Mouse (Mus musculus) olfactory bulb, adult 2 months (tissue): ENCODE results near the gene Bahd1. TPM values are rescaled to one million over a fixed set of nuclear protein-coding genes. Genes with fewer than 3 reads are reported as not detected.
A peak's percentile ranks its signal among the peaks of the same experiment; 100 is the strongest.

Experiments
- H3K27ac ChIP-seq: fragments of 200-500 bp; 2 replicates; pipeline ENCODE4 v1.5.1; 2012; ENCODE audit warnings: low read depth, low read length; ENCODE audit not compliant: insufficient read depth
- H3K4me1 ChIP-seq: fragments of 200-500 bp; 2 replicates; pipeline ENCODE4 v1.6.1; 2012; ENCODE audit warnings: low read length; ENCODE audit not compliant: control insufficient read depth, insufficient read depth
- H3K4me3 ChIP-seq: fragments of 200-500 bp; 2 replicates; pipeline ENCODE4 v1.5.1; 2012; ENCODE audit warnings: mild to moderate bottlenecking, low read depth, low read length, moderate library complexity; ENCODE audit not compliant: insufficient read depth
- CTCF ChIP-seq: fragments of 200-500 bp; IDR thresholded peaks from 2 replicates; pipeline ENCODE4 v1.5.1; 2012; ENCODE audit warnings: low read depth, mild to moderate bottlenecking, low read length, moderate library complexity; ENCODE audit not compliant: insufficient read depth
- POLR2A ChIP-seq: fragments of 200-500 bp; IDR thresholded peaks from 2 replicates; pipeline ENCODE4 v1.6.1; 2012; ENCODE audit warnings: mild to moderate bottlenecking, low read depth, low read length, moderate library complexity; ENCODE audit not compliant: insufficient read depth
- WGBS: fragments of 180-500 bp; shearing (Covaris S2); methylation state at CpG from one replicate; pipeline ENCODE4 v1.1.7; 2018; 5-methylcytosine and 5-hydroxymethylcytosine counted together
- polyA plus RNA-seq: library from polyadenylated mRNA; stranded (reverse); fragments of >200 nt; gene quantifications from 2 replicates; pipeline ENCODE4 v1.2.4, GENCODE M21; 2012; ENCODE audit warnings: low replicate concordance; ENCODE audit not compliant: missing spikeins, insufficient read depth, insufficient read length

Bahd1 gene
- polyA plus RNA-seq, 1 experiment, result not detected

DNA sequence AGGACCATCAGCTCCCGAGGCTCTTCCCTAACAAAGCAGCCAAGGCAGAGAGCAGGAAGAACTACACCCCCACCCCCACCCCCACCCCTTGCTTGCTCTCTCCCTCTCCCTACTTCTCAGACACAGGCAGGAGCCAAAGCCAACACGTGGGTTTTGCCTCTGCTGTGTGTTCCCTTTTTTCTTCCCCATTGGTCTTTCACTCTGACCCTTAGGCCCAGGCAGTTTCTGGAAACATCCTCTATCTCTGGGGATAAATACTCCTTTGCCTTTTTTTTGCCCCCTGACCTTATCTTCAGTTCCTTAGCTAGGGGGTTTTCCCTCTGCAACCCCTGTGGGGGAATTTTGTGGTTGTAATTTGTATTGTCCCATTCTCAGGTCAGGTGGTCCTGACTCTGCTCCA lies 59.5 kb downstream of the Bahd1 start:
- WGBS, result 28% methylated on average over 2 of the region's 2 CpGs
- no peak overlapping the region for H3K27ac ChIP-seq
- TF ChIP-seq POLR2A, result no peak
- TF ChIP-seq CTCF, result no peak

DNA sequence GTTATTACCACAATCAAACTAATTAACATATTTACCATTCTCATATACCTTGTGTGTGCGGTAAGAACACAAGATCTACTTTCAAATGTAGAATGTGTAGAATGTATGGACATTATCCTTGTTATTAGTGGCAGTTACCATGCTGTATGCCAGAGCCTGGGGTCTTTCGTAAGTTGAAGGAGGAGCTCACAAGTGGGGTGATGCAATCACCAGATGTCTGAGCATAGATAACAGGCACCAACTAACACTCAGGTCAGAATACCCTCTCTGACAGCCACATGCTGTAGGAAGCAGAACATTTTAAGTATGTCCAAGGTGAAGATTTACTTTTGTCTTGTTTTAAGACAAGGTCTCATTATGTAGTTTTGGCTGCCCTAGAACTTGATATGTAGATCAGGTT lies 60.2 kb downstream of the Bahd1 start:
- no peak overlapping the region for H3K27ac ChIP-seq
- no peaks in the 10 kb centered on the region for H3K4me1 ChIP-seq
- TF ChIP-seq CTCF (no peak), POLR2A (no peak)
- H3K4me3 ChIP-seq, result no peak overlapping the region
- 97% methylated on average over 2 of the region's 2 CpGs for WGBS

More for the DNA sequence above, 59.5 kb downstream of the Bahd1 start:
- H3K4me3 ChIP-seq, result no peak overlapping the region
- no peaks in the 10 kb centered on the region for H3K4me1 ChIP-seq

DNA sequence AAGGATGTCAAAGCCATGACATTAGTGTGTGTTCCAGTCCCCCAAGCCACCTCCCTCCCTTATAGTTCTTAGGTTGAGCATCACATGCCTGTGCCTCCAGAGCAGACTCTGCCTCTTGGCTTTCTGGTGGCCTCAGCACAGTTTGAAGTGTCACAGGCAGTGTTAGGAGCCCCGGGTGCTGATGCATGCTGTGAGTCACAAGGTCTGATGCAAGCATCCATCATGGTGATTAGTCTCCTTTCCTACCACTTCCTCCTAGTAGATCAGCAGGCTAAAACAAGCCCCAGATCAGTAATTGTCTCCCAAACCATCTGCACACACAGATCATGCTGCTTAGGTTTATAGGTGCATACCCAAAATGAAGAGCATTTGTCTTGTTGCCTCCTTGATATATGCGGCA lies 61.4 kb downstream of the Bahd1 start:
- no peak overlapping the region for H3K4me3 ChIP-seq
- no peak for TF ChIP-seq POLR2A
- TF ChIP-seq CTCF, result no peak
- no peak overlapping the region for H3K27ac ChIP-seq
- H3K4me1 ChIP-seq, result no peaks in the 10 kb centered on the region
- 46% methylated on average over 2 of the region's 2 CpGs for WGBS

DNA sequence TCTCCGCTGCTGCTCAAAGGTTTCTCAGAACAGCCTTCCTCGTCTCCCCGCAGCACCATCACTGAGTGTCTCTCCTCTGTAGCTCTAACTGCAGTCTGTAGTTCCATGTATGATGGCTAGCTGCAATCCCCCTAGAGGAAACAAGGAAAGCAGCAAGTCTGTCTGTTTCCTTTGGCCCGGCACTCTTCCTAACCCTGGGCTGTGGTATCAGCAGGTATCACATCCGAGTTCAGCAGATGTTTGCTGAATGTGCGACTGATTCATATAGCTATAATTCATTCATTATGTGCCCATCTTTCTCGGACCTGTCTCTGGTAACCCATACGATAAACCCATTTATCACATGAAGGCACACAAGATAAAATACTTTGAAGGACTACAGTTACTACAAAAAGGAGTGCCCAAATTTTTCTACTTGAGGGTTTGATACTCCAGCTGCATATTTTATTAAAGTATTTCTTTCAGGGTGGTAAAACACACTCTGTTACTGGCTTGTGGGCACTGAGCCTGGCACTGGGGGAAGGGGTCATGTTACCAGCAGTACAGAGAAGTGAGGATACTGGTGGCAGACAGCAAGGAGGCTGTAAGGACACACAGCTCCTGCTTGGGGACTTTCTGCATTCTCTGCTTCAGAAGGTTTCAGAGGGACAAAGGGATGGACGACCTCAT lies 63.0 kb downstream of the Bahd1 start:
- no peak overlapping the region for H3K4me3 ChIP-seq
- no peaks in the 10 kb centered on the region for H3K4me1 ChIP-seq
- TF ChIP-seq POLR2A, result no peak
- no peak for TF ChIP-seq CTCF
- H3K27ac ChIP-seq, result no peak overlapping the region
- 77% methylated on average over 9 of the region's 9 CpGs for WGBS

DNA sequence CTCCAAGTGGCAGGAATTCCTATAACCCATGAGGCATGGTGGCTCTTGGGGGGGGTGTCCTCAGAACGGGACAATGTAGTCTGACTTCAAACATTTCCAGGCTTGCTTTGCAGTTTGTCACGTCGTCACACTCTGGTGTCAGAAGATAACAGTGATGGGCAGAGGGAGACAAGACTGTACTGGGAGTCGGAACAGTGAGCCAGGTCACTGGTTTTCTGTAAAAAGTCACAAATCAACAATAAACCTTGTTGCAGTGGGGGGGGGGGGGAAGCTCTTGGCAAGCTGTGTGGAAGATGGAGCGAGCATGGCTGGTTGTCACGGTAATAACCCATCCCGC lies 63.5 kb downstream of the Bahd1 start:
- Histone ChIP-seq H3K27ac (no peak overlapping the region), H3K4me1 (no peaks in the 10 kb centered on the region), H3K4me3 (no peak overlapping the region)
- TF ChIP-seq CTCF, result no peak
- TF ChIP-seq POLR2A, result no peak
- 64% methylated on average over 7 of the region's 7 CpGs for whole genome bisulfite sequencing

DNA sequence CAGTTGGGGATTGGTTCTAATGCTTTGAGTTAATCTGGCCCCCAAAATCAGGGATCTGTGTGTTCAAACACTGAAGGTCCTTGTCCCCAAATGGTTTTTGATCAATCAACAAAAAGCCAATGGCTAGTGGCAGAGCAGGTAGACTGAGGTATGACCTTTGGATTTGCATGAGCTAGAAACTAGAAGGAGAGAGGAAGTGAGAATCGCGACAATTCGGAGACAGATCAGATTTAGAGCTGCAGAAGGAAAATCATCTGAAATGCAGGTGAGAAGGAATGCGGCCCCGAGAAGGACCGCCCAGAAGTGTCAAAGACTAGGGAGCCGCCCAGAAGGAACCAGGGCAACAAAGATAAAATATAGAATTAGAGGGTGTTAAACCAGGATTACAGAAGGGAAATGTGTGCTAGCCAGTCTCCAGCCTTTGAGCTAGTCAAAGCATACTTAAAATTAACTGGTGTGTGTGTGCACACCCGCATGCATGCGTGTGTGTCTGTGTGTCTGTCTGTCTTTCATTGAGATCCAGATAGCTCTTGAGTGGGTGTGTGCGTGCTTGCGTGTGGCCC lies 69.5 kb downstream of the Bahd1 start:
- TF ChIP-seq CTCF (no peak), POLR2A (no peak)
- Histone ChIP-seq H3K27ac (no peak overlapping the region), H3K4me1 (0 out of 2 replicates have a peak, but pooled peaks cover 2% of the 10 kb centered on the region), H3K4me3 (no peak overlapping the region)
- 91% methylated on average over 11 of the region's 11 CpGs for WGBS

DNA sequence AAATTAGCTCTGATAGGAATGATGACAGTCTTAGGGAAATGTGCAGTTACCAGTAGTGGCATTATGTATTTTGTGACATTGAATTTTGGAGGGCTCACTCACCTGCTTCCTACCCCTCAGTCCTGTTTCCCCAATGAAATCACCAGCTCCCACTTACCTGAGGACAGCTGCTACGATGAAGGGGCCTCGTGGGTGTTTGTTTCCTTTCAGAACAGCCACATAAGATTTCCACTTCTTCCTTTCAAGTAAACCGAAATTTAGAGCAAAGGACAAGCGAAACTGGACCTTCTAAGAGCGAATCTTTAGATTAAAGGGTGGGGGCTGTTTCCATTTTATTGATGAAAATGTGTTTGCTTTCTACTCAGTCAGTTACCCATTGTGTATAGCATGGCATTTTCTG lies 71.9 kb downstream of the Bahd1 start:
- no peak for TF ChIP-seq CTCF
- TF ChIP-seq POLR2A, result no peak
- Histone ChIP-seq H3K4me1 (peaks cover 17% of the 10 kb centered on the region), H3K27ac (no peak overlapping the region), H3K4me3 (no peak overlapping the region)
- WGBS, result 84% methylated on average over 5 of the region's 5 CpGs

DNA sequence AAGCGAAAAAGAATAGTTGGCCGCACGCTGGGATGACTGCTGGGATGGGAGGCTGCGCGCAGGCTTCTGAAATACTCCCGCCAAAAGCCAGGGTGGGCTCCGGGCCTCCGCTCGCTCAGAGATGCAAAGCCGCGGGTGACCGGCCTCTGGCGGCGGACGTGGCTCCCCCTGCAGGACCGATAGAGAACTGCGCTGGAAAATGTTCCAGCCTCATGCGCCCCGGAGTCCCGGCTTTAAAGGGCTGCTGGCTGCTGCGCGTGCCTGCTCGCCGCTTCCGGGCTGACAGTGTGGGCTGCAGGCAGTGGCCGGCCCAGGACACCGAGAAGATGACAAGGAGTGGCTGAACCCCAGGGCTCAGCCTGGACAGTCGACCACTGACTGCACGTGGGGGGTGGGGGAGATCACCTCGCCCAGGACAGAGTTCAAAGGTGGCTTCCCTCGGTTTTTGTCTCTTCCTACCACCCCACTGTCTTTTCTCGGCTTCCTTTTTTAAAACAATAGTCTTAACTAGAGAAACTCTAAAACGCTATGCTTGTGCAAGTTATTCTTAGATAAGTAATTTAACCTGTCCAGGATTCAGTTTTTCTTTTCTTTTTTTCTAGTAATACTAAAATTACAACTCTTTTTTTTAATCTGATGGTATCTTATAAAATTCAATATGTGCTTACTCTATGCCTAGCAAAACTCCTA lies 72.7 kb downstream of the Bahd1 start:
- Histone ChIP-seq H3K4me1 (peaks cover 17% of the 10 kb centered on the region), H3K4me3 (peak overlapping the region; percentile 47), H3K27ac (no peak overlapping the region)
- WGBS, result under 1% methylated on average over 33 of the region's 33 CpGs
- TF ChIP-seq POLR2A, result no peak
- TF ChIP-seq CTCF, result peak; percentile 88

Other genes with a start within 250 kb of the Bahd1 start
- not detected in 2 replicates for gene Pak6, start 237.1 kb upstream of the Bahd1 start, polyA plus RNA-seq
- gene Ankrd63, start 196.4 kb upstream of the Bahd1 start, polyA plus RNA-seq, result not detected in 2 replicates
- gene Plcb2, start 171.9 kb upstream of the Bahd1 start, polyA plus RNA-seq, result not detected in 2 replicates
- gene Inafm2, start 154.6 kb upstream of the Bahd1 start, polyA plus RNA-seq, result not detected in 2 replicates
- gene Ccdc9b, start 137.7 kb upstream of the Bahd1 start, polyA plus RNA-seq, result not detected in 2 replicates
- gene Phgr1, start 127.6 kb upstream of the Bahd1 start, polyA plus RNA-seq, result not detected in 2 replicates
- gene Disp2, start 120.7 kb upstream of the Bahd1 start, polyA plus RNA-seq, result 69.0 TPM in 1 of 2 replicates, not detected in the other
- gene Knstrn, start 86.4 kb upstream of the Bahd1 start, polyA plus RNA-seq, result not detected in 2 replicates
- gene Ivd, start 38.4 kb upstream of the Bahd1 start, polyA plus RNA-seq, result 83.0 TPM in 1 of 2 replicates, not detected in the other
- not detected in 2 replicates for gene Chst14, start 26.1 kb downstream of the Bahd1 start, polyA plus RNA-seq
- gene Ccdc32, start 129.0 kb downstream of the Bahd1 start, polyA plus RNA-seq, result not detected in 2 replicates
- not detected in 2 replicates for gene Rpusd2, start 134.4 kb downstream of the Bahd1 start, polyA plus RNA-seq
- not detected in 2 replicates for gene Knl1, start 146.7 kb downstream of the Bahd1 start, polyA plus RNA-seq
- not detected in 2 replicates for gene Rad51, start 212.4 kb downstream of the Bahd1 start, polyA plus RNA-seq